Mouse (Mus musculus): ENCODE results near the gene Secisbp2l.

Gene Secisbp2l

GRCm38 (mm10) chr2:125781978-125782718 lies 522 bp downstream of the Secisbp2l start:
- DNase-seq, result no peak

- no peak for DNase-seq
Measured at GRCm38 (mm10) chr2:125781006-125781405, 1.7 kb downstream of the Secisbp2l start.

DNA sequence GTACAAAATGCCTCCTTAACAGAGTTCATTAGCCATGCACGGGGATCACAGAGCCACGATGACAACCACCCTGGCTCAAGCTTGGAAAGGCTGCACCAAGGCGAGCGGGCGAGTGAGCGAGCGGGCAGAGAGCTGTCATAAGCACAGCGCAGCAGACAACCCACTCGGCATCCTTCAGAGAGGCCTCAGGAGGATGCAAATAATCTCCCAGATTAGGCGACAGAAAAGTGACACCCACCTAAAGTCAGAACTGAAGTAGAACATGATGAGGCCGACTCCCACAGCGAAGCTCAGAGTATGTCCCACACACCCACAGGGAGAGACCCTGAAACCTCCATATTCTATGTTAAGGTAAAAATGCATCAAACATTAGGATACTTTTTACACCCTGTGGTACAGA lies 4.3 kb downstream of the Secisbp2l start:
- no peak for DNase-seq

DNA sequence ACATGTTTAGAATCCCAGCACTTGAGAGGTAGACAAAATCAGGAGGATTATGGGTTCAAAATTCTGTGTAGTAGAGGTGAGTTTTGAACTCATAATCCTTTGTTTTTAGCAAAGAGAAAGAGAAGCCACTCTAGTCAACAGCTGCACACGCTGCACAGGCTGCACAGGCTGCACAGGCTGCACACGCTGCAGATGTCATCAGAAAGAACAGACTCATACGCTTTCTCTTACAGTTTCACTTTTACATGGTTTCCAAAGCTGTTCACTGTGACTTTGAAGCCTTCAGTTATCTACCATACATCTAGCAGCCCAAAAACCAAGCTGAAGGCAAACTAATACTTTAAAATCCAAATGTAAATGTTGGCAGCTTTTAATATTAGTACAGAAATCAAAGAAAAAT lies 5.7 kb downstream of the Secisbp2l start:
- DNase-seq, result no peak

- DNase-seq, result no peak
Measured at GRCm38 (mm10) chr2:125775661-125776060, 7.0 kb downstream of the Secisbp2l start.

- DNase-seq, result no peak
Measured at GRCm38 (mm10) chr2:125774846-125775245, 7.8 kb downstream of the Secisbp2l start.

- peak; percentile 36 to 42 for DNase-seq
Measured at GRCm38 (mm10) chr2:125765029-125765428, 17.6 kb downstream of the Secisbp2l start.

DNA sequence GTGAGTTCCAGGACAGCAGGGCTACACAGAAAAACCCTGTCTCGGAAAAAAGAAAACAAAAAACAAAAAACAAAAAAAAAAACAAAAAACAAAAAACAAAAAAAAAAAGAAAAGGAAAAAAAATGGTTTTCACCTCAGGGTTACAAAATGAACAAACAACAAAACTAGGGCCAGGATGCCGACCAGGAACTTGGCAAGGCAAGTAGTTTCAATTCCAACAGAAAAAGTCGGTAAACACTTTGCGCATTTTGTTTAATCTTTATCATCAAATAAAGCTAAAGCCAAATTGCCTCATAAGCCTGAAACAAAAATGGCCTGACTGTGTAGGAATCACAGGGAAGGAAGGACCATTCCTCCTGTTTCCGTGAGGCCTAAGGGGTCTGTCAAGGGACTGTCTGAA lies 18.1 kb downstream of the Secisbp2l start:
- no peak for DNase-seq

DNA sequence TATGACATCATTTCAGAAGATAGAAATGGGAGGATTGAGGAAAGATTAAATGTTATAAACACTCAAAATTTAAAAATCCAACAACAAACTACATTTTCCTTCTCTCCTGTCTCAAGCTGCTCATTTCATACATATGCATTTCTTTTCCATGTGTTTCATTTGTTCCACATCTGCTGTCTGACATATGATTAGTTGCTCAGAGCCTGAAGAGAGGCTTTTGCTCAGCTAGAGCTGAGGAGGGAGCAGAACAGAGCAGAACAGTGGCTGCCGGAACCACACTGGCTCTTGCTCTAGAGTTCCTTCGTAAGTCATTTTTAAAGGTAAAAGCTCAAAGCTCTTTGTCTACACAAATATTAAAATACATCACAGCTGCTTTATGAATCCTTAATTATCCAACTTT lies 33.3 kb downstream of the Secisbp2l start:
- DNase-seq, result no peak

DNA sequence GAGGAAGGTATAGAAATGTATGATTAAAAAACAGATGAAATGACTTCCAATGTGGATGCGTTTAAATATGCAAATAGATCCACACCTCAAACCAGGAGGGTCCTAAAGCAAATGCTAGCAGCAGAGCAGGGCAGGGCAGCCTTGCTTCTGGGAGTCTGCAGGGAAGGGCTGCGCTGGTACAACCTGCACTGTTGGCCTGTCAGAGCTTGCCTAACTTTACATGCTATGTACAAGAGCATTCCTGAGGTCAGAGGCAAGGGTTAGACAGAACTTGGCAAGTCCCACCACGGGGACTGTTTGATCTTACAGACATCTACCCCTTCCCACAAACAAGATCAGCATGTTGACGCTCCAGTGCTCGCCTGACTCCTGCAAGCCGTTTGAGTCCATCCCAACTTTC lies 43.3 kb downstream of the Secisbp2l start:
- DNase-seq, result no peak

GRCm38 (mm10) chr2:125738718-125739117 lies 44.0 kb downstream of the Secisbp2l start:
- no peak for DNase-seq

DNA sequence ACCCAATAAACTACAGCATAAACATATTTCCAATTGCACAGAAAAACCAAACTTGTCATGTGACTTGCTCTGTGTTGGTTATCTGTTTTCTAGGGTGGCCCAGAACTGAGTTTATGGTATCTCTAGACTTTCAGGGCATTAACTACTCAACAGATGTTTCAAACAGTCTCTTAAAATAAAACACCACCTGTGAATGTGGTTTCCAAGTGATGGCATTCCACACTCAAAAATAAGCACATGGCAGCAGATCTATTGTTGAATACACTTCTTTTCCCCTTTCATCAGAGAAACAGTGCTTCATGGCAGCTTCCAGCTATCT lies 46.7 kb downstream of the Secisbp2l start:
- DNase-seq, result no peak

- DNase-seq, result no peak
Measured at GRCm38 (mm10) chr2:125735333-125736024, 47.2 kb downstream of the Secisbp2l start.

DNA sequence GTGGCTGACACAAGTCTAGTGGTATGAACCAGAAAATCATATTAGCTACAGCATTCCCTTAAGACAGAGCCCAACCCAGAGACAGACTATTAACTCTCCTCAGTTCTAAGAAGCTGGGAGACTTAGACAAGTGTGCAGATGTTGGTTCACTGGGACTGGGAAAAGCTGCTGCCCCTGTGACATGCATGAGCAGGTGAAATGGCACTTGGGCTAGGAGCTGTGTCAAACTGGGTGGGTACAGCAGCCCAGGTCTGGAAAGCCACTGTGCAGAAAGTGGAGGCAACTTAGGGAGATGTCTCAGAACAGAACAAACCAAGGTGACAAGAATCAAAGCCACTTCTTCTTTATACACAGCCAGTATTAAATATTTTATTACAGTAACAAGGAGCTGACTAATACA lies 47.9 kb downstream of the Secisbp2l start:
- DNase-seq, result no peak

GRCm38 (mm10) chr2:125731763-125732560 lies 50.7 kb downstream of the Secisbp2l start:
- DNase-seq, result peak; percentile 99

DNA sequence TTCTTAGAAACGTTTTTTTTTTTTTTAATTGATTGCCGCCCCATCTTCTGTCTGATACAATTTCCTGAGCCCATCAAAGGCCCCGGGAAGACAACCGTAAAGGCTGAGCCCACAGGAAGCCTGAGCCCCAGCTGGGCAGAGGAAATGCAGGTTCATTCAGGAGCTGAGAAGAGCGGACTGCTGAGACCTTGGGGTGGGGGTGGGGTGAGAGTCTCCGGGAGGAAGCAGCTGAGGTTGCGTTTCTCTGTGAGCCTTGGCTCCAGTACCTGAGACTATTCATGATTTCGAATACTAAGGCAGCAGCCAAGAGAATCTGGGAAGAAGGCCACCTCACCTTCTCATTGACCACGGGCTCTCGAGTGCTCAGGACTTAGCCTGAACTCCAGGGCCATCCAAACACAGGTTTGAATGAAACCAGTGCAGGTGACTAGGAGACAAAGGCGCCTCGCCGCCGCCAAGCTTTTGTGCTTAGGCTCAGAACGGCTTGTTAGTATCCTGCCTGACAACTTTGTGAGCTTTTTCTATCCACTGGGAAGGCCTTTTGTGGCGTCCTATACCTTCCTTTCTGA lies 58.0 kb downstream of the Secisbp2l start:
- DNase-seq, result peak; percentile 50 to 58

GRCm38 (mm10) chr2:125724086-125724430 lies 58.6 kb downstream of the Secisbp2l start, which contains the start of gene Shc4:
Gene Shc4 (minus strand): TSS chr2:125724148.
- peak; percentile 60 to 76 for DNase-seq

DNA sequence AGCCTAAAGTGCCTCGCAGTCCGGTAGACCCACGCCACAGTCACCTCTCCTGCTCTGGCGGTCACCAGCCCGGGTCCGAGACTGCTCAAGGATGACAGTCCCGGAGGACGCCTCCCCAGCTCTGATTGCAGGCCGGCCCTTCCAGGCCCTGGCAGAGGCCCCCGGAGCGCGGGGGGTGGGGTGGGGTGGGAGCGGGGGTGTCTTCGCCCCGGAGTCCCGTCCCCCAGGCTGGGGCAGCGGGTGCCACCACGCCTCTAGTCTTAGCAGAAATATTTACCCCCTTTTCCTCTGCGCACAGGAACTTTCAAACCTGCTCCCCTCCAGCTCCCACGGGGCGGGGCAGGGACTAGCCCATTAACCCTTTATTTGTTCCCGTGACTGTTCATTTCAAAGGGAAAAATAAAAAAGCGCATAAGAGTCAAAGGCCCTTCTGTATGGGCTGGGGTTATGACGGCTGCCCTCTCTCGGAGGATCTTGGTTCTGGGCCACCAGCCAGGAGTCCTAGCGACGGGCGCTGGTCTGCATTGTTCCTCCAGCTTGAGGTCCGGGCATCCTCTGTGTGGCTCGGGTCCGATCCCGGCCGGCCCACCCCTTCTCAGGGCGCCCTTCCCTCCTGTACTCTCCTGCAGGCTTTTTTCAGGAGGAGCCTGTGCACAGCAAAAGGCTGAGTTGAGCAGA lies 59.1 kb downstream of the Secisbp2l start:
- peak; percentile 82 to 84 for DNase-seq

GRCm38 (mm10) chr2:125723086-125723407 lies 59.6 kb downstream of the Secisbp2l start:
- DNase-seq, result no peak

DNA sequence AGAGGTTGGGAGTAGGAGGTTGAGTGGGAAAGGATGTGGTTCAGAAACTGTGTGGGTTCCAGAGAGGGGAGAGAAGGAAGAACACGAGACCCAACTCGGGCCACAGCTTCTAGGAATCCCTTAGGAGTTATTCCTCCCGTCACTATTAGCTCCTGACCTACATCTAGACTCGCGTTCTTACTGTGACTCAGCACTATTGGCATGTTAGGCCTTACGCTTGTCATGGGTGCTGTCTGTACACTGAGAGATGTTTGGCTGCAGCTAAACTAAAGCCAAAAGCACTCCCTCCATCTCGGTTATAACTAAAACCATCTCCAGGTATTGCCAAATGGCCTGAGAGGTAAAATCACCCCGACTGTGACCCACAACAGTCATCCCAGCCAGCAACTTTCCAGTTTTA lies 66.1 kb downstream of the Secisbp2l start:
- no peak for DNase-seq

DNA sequence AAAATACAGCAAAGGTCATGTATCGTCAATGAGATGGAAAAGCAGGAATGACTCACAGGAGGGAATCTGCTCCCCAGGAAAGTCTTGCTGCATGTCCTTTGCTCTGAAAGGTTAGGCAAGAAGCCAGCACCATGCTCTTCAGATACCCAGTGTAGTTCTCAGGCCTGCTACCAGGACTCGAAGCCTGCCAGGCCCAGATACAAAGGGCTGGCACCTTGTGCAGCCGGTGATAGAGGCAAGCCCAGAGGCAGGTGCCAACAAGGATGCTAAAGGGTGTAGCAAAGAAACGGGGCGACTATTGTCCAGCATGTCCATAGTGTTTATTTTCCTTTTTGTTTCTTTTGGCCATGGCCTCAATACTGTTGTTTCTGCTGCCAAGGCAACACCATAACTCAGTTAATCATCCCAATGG lies 76.2 kb downstream of the Secisbp2l start:
- DNase-seq, result peak in 1 of 2 experiments; percentile 25

- no peak for DNase-seq
Measured at GRCm38 (mm10) chr2:125704907-125705631, 77.6 kb downstream of the Secisbp2l start.
